Mouse (Mus musculus) erythroblast, embryonic 14.5 days (primary cell): Measurements from ENCODE around the gene Nipa2.

Experiments used
- GATA1 ChIP-seq: IDR thresholded peaks from 2 replicates; pipeline ENCODE4 v1.6.1; 2012; ENCODE audit warnings: low read length, inconsistent platforms, mixed read lengths
- TAL1 ChIP-seq: IDR thresholded peaks from 3 replicates; pipeline ENCODE4 v1.6.1; 2012; ENCODE audit warnings: low read length, inconsistent platforms, mixed read lengths

- TF ChIP-seq GATA1: no peak; the same call in 1 of the 2 replicates
- TF ChIP-seq TAL1: peak; percentile 38; the same call in 1 of the 3 replicates
These were observed 19.9 kb upstream of the Nipa2 start for GRCm38 (mm10) chr7:55982010-55982700.
